Mouse (Mus musculus) C2C12 (cell line): Measurements from ENCODE around the gene Olfr596.

Experiments
- CEBPB ChIP-seq: IDR thresholded peaks from one replicate; pipeline ENCODE4 v1.6.1; 2011; ENCODE audit warnings: low read depth, mild to moderate bottlenecking, control low read depth, moderate library complexity
- CTCF ChIP-seq: IDR thresholded peaks from one replicate; pipeline ENCODE4 v1.5.1; 2011; ENCODE audit not compliant: control insufficient read depth, insufficient read depth, insufficient read length

- TF ChIP-seq CTCF: no peak
- no peak for TF ChIP-seq CEBPB
Observed at GRCm38 (mm10) chr7:103349569-103349968, 44.1 kb downstream of the Olfr596 start, which contains the start of gene Olfr600.
